Mouse (Mus musculus) midbrain, embryonic 11.5 days (tissue): ENCODE data around the gene Hsbp1. TPM values are rescaled to one million over a fixed set of nuclear protein-coding genes. Genes with fewer than 3 reads are reported as not detected.

Source experiments
- polyA plus RNA-seq: library from polyadenylated mRNA; unstranded; fragments of >200 nt; fragmentation: Nextera tagmentation; extraction: Ambion mirVana; gene quantifications from 2 replicates; pipeline ENCODE4 v1.2.1, GENCODE M21; 2014

The Hsbp1 gene
- polyA plus RNA-seq, 1 experiment from 2014 or later = 374 TPM

Other genes starting within 250 kb of the Hsbp1 start
- gene Mlycd, start 50.4 kb downstream of the Hsbp1 start, polyA plus RNA-seq = 11.3 and 11.6 TPM in 2 replicates
- 0.21 and 0.26 TPM in 2 replicates for gene Osgin1, start 89.6 kb downstream of the Hsbp1 start, polyA plus RNA-seq
- gene Necab2, start 102.2 kb downstream of the Hsbp1 start, polyA plus RNA-seq = 18.9 and 20.3 TPM in 2 replicates
- not detected in 2 replicates for gene Slc38a8, start 157.2 kb downstream of the Hsbp1 start, polyA plus RNA-seq
- gene Mbtps1, start 214.2 kb downstream of the Hsbp1 start, polyA plus RNA-seq = 83.3 and 84.6 TPM in 2 replicates
- gene Hsdl1, start 230.7 kb downstream of the Hsbp1 start, polyA plus RNA-seq = 76.2 and 86.7 TPM in 2 replicates
- 0.19 TPM in 1 of 2 replicates, not detected in the other for gene Dnaaf1, start 230.7 kb downstream of the Hsbp1 start, polyA plus RNA-seq